Mouse (Mus musculus) fat pad, adult 2 months (tissue): ENCODE measurements around the gene Lefty1.
"Not testable (repeated sequence)": the region's sequence is repeated elsewhere in the genome, so short reads cannot be mapped to it uniquely, and the experiment has no call there.

Experiments
- DNase-seq: peaks from one replicate; pipeline ENCODE4 v3.0.0-alpha.2; 2011; ENCODE audit warnings: low read depth, low spot score; ENCODE audit errors: extremely low read depth

Lefty1 gene

GRCm38 (mm10) chr1:180919686-180920085 is 15.1 kb upstream of the Lefty1 start:
- no peak for DNase-seq

- DNase-seq, result no peak
Observed at GRCm38 (mm10) chr1:180922273-180923048, 12.4 kb upstream of the Lefty1 start.

- DNase-seq, result no peak
Observed at GRCm38 (mm10) chr1:180924737-180925136, 10.1 kb upstream of the Lefty1 start.

GRCm38 (mm10) chr1:180926286-180926685 is 8.5 kb upstream of the Lefty1 start:
- no peak for DNase-seq

GRCm38 (mm10) chr1:180929599-180929998 is 5.2 kb upstream of the Lefty1 start:
- DNase-seq, result no peak

- DNase-seq, result no peak
Observed at GRCm38 (mm10) chr1:180931106-180931505, 3.7 kb upstream of the Lefty1 start.

- no peak for DNase-seq
Observed at GRCm38 (mm10) chr1:180933659-180934058, 1.2 kb upstream of the Lefty1 start.

GRCm38 (mm10) chr1:180936610-180937398 is 2.0 kb downstream of the Lefty1 start:
- DNase-seq, result not testable (repeated sequence)

- DNase-seq, result not testable (repeated sequence)
Observed at GRCm38 (mm10) chr1:180937631-180938030, 2.8 kb downstream of the Lefty1 start.

GRCm38 (mm10) chr1:180938781-180939180 is 4.0 kb downstream of the Lefty1 start:
- DNase-seq, result not testable (repeated sequence)

GRCm38 (mm10) chr1:180940776-180941460 is 6.1 kb downstream of the Lefty1 start:
- DNase-seq, result no peak

- no peak for DNase-seq
Observed at GRCm38 (mm10) chr1:180941726-180942125, 6.9 kb downstream of the Lefty1 start.

- DNase-seq, result no peak
Observed at GRCm38 (mm10) chr1:180942166-180943031, 7.6 kb downstream of the Lefty1 start, which contains the start of gene Tmem63a. TSS of gene Tmem63a (plus strand) at chr1:180942344.

- no peak for DNase-seq
Observed at GRCm38 (mm10) chr1:180943032-180943644, 8.3 kb downstream of the Lefty1 start.

GRCm38 (mm10) chr1:180943896-180944295 is 9.1 kb downstream of the Lefty1 start:
- DNase-seq, result no peak

GRCm38 (mm10) chr1:180944553-180944952 is 9.7 kb downstream of the Lefty1 start:
- DNase-seq, result peak; percentile 72

GRCm38 (mm10) chr1:180945001-180945980 is 10.5 kb downstream of the Lefty1 start:
- no peak for DNase-seq

- no peak for DNase-seq
Observed at GRCm38 (mm10) chr1:180946448-180946847, 11.6 kb downstream of the Lefty1 start.
